Mouse (Mus musculus) kidney, adult 8-10 months (tissue): ENCODE measurements around the gene Coq8a.

Source experiments
- DNase-seq, 2 experiments: peaks; one replicate each; pipeline ENCODE4 v3.0.0; 2022

Coq8a gene

DNA sequence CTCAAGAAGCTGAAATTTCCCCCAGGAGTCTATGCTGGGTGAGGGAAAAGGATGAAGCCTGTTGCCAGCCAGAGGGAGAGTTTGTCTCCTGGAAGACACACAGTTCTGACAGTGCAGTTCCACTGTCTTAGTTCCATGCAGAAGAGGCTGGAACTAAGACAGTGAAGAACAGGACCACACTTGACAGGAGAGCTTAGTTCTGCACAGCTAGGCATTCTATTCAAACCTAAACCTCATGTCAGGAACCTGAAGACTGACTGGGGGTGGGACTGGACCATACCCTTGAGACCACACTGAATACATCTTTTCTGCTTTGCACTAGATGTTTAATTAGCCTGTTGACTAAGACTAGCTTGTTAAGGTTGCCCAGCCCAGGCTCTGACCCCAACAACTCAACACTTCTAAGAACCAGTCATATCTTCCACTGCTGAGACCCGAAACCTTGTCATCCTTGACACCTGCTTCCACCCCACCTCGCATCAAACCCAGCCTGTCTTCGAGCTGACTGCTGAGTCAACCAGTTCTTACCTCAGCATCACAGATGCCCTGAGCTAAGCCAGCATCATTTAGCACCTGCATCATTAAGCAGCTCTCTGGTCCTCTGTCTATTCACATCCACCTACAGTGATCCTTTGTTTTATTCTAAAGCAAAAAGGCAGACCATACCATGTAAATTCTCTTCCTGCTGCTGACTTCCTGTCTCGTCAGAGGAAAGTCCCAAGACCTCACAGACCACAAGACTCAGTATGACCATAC, at the start of gene Coq8a:
TSS of gene Coq8a (minus strand) at position 644 of the 756 bp plus-strand sequence.
- no peak for DNase-seq

DNA sequence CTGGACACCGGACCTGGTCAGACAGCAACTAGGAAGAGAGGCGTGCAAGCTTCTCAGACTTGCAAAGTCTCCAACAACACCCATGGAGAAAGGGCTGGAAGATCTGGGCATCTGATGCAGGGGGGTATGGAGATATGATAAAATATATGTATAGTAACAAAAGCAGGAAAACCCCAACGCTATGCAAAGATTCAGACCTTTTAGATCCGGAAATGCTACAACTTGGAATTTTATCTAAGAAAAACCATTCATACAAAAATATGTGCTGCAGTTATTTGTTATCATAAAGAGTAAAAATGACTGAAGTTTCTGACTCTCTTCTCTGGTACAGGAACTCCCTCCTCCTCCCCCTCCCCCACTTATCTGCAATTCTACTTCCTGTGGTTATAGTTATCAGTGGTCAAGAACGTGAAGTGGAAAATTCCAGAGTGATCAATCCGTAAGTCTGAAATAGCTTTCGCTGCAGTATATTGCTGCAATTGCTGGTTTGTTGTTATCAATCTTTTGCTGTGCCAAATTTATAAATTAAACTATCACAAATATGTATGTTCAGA, 49.3 kb upstream of the Coq8a start:
- no peak for DNase-seq

DNA sequence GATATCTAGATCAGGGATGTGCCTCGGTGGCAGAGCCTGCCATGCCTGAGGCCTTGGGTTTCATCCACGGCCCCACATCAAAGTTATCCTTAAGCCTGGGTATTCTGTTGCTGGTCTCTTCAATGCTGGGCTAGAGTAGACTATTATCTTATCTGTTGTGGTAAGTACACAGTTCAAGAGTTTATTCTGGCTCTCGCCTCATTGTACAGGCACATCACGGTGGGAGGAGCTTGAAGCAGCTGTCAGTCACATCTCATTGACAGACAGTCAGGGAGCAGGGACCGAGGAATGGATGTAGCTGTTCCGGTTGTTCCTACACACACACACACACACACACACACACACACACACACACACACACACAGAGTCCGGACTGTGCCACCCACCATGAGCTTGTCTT, 48.5 kb upstream of the Coq8a start:
- DNase-seq, result no peak

DNA sequence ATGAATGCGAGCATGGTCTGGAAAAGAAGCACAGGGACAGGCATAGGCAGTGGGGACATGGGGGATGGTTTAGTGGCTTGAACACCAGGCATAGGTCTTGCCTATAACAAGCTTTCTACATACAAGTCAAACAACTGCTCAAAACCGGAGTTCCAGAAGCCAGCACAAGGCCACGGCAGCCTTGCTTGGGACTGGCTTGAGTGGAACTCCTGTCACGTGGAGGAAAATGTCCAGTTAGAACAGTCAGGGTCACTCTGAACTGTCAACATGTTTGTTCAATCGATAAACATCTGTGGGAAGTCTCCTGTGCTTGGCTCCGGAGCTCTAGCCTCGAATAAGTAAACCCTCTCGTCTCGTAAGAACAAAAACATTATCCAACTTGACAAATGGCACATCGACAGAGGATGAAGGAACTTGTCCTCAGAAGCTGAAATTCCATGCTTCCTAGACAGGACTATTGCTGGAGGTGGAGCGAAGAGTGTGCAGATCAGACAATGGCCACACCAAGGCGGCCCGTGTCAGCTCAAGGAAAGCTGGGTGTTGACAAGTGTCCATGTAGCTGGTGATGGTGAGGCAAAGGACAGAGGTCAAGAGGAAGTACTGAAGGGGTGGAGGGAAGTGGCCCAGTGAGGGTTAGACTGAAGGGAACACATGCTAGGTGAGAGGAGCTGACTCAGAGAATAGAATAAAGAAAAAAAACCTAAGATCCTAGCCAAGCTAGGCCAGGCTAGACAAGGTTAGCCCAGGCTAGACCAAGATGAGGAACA, 46.5 kb upstream of the Coq8a start:
- DNase-seq, result no peak

DNA sequence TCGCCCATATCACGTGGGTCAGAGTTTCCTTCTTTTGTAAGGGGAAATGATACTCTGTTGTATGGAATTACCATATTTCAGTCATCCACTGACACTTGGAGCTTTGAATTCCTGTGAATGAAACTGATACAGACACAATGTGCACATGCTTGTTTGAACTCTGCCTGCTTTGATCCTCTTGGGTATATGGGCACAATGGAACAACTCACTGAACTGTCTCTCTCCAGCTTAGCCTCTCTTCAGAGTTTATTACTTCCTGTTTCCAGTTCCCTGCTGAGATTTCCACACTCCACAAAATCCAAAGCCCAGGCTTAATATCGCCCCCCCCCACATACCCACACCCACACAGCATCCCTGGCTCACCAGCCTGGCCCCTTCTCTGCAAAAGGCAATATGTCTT, 32.3 kb upstream of the Coq8a start:
- no peak for DNase-seq

DNA sequence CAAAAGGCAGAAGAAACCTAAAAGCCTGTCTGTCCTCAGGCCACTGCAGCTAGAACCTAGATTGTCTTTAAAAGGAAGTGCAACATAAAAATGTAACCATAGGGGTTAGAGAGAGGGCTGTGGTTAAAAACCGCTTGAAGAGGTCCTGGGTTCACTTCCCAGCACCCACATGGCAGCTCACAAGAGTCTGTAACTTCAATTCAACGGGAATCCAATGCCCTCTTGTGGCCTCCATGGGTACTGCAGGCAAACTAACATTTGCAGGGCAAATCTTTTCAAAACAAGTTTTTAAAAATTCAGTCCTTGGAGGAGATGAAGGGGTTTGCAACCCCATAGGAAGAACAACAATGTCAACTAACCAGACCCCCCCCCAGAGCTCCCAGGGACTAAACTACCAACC, 31.2 kb upstream of the Coq8a start:
- DNase-seq, result no peak

DNA sequence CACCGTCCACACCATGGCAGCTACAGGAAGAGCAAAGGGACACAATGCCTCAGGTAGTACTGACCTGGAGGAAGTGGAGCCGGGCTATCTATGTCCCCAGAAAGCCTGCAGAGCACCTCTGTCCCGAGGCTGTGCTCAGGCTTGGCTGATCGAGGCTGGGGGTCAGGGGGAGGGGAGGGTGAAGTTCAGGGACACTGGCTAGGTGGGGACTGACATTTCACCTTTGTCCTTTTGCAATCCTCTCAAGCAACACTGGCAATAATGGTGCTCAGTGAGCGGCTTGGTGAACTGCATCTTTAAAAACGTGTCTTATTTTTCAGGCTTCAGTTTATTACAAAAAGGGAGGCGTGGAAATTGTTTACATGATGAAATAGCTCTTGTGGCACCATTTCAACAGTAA, 30.5 kb upstream of the Coq8a start:
- no peak for DNase-seq

DNA sequence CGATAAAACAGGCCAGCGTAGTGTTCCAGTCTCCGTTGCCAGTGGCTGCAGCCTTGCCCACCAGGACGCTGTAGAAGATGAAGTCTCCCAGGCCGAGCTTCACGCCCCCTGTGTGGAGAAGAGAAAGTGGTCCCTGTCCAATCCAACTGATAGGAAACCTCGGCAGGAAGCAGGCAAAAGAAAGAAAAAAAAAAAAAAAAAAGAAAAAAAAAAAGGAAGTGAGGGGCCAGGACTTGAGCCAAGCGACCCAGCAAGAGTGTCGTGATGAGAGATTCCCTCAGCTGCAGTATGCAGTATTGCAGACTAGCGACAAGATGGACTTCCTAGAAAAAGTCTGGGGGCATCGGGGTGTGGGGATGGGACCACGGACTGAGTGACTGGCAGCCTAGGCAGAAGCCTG, 29.5 kb upstream of the Coq8a start:
- DNase-seq, result no peak

DNA sequence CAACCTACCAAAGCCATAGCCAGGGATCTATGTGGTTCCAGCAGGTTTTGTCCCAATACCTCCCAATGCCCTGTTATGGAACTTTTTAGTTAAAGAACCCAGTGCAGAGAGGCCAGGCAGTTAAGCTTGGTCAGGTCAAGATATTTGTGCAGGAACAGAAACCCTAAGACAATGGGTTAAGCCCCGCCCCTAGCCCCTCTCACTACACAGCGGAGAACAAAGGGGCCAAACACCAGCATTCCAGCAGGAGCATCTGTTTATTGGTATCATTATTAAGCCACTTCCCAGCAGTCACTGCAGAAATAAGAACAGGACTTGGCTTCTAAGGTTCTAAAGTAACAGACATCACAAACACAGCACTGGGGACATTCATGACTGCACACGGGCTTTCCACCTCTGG, 27.4 kb upstream of the Coq8a start:
- DNase-seq, result no peak

DNA sequence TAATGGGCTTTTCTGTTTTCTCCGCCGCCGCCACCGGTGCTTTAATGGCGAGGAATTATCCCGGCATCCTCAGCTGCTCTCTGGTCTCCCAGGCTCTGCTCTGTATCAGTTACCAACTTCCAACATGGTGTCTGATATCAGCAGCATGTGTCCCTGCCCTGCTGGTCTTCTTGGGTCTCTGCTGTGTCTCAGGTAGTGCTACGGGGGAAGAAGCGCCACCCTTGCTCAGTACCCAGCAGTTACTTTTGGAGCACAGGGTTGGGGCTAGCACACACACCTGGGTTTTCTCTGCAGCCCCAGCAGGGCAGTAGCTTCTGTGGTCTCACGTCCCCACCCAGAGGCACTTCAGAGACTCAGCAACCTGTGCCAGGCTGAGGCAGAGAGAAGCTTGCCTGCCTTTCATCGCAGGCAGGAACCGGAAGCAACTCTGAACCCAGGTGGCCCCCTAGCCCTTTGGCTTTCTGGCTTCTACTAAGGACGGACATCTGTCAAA, 26.9 kb upstream of the Coq8a start:
- no peak for DNase-seq

DNA sequence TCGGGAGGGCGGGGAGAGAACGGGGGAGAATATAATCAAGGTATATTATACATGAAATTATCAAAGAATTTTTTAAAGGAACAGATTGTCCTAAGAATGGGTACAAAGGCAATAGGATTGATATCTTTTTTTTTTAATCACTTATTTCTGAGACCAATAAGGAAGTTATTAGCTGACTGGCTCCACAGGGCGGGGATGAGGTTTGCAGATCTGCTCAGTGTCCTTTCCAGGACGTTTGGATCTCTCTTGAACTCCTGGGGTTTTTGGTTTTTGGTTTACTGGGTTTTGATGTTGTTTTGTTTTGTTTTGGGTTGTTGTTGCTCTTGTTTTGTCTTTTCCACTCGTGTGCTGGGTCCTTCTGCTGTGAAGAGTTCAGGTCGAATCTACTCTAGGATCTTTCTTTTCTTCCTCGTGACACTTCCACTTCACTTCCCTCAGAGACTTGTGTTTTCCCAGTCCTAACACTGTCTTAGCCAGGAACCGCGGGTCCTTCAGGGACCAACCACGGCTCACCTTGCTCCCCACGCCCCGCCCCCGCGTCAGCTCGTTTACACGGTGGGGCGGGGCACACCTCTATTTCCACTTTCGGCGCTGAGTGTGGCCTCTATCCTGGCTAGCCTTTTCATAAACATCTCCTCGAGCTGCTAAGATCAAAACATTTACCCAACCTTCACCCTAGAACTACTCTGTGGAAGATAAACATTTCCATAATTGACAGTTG, 26.3 kb upstream of the Coq8a start:
- DNase-seq, result peak; percentile 69 to 76

DNA sequence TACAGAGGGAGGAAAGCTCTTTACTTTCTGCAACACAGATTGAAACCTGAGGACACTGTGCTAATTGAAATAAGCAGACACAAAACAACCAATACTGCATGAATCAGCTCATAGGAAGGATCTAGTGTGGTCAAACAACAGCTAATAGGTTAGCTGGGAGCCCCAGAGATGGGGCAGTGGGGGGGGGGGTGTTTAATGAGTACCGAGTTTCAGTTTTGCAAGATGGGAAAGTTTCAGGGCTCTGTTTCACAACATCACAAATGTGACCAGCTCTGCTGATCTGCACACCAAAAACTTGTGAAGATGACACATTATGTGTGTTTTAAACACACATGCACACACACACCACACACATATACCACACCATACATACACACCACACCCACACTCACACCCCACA, 22.6 kb upstream of the Coq8a start:
- DNase-seq, result no peak

DNA sequence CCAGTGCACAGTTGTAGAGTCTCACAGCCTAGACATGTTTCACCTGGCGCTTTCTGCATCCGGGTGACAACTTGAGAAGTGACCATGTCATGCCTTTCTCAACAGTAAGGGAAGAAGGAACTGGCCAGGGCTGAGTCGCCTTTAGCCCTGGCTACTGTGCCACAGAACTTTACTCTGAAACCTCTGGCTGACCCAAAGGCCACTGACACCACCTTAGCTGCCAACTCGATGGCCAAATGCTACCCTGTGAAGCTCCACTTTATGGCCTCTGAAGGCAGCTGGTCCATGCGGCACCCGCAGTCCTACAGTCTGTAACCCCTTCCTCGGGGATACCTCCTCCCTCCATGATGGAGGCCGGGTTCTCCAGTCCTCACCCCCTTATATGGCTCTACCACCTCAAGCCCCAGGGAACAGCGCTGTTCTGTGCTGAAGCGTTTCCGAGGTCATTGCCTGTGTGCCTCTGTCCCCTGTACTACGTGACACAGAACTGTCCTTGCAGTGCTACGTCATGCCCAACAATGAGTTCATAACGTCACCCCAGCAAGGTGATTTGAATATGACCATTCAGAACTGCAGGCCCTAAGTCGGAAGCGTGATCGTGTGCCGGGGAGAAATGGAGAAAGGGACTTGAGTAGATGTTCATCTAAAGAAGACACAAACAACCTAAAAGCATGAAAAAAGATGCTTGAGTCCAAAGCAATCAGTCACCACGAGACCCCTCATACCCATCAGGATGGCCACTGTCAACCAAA, 21.6 kb upstream of the Coq8a start:
- no peak for DNase-seq

DNA sequence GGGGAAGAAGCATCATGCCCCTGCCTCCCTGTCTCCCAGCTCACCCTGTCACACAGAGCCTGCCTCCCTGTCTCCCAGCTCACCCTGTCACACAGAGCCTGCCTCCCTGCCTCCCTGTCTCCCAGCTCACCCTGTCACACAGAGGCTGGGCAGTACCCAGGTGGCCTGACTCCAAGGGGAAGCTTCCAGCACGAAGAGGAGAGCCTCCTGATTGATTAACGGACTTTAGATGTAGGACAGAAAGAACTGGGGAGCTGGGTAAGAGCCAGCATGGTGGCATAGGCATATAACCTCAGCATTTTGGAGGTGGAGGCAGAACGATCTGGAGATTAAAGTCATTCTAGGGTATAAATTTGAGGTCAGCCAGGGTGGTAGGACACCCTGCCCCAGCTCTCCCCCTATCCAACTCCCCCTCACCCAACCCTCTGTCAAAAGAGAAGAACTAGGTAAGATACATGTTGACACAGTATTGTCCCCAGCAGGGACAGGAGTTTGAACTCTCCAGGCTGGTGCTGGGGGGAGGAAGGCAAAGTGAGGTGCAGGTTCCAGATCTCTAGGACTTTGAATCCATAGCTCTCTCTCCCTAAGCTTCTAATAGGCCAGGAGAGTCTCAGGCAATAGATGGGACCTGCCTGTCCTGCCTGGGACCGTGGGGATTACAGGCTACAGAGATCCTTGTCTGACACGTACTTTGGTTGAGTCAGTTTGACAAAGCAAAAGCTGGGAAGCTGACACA, 17.3 kb upstream of the Coq8a start:
- no peak for DNase-seq

DNA sequence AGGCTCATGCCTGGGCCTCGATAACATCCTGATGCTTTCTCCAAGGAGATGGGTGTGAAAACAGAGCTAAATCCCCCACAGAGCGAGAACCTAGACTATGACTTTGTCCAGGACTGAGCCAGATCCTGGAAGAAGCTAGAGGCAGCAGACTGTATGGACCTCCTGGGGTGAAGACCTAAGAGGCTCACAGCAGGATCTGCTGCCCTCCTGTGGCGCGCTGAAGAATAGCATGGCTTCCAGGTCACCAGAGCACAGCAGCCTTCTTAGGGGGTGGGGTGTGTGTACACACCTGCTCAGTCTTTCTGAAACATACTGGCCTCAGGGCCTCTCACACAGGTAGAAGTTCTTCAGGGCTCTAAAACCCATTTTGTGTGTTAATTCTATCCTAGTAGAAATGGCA, 15.6 kb upstream of the Coq8a start:
- DNase-seq, result peak; percentile 65 to 76

DNA sequence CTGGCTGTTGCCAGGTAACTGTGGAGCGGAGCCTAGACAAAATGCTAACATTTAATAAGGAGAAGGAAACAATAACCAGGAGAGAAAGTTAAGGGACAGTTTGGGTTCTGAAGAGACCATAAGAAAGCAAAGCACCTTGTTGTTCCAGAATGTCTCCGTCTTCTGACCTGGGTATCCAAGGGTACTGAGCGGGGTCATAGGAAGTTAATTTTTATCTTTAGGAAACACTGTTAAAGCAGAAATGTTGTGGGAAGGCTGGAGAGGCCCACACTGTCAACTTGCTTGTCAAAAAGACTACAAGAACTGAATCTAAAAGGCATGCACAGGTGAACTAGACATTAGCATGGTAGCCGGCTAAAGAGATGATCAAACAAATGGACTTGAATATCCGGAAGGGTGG, 13.5 kb upstream of the Coq8a start:
- DNase-seq, result peak in 1 of 2 experiments; percentile 68

DNA sequence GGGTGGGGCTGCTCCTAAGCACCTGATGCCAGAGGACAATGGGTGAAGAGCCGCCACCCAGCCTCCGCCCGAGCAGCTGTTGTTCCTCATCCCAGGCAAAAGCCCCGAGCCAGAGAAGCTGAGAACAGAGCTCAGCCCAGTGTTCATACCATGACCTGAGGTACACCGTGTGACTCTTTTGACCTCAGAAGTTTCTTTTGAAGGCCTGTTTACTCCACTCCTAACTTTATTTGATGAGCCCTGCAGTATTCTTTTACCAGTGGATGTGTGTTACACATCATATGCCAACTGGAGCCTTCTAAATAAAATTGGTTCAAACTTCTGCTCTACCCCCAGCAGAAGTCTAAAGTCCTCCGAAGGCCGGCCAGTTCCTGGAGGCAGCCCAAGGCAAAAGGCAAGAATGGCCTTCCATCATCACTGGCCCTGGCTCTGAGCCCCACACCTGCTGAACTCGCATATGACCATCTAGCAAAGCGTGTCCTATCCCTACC, 11.4 kb upstream of the Coq8a start:
- DNase-seq, result peak; percentile 88 to 90

DNA sequence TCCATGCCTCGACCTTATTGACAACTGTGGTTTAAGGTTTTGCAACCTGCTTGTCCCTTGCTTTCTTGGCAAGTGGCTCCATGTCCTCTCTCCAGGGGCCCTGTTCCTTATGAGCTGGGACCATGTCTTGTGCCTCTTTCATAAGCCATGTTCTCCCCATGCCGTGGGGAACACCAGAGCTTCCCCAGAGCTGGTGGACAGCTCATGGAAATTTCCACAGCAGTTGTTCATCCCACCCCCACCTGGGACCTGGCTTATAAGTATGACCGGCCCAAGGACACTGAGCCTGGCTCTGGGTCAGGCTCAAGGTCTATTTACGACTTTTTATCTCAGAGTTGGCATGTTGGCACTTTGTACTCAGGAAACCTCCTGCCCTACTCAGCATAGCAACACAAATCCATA, 10.6 kb upstream of the Coq8a start:
- DNase-seq, result peak in 1 of 2 experiments; percentile 54

DNA sequence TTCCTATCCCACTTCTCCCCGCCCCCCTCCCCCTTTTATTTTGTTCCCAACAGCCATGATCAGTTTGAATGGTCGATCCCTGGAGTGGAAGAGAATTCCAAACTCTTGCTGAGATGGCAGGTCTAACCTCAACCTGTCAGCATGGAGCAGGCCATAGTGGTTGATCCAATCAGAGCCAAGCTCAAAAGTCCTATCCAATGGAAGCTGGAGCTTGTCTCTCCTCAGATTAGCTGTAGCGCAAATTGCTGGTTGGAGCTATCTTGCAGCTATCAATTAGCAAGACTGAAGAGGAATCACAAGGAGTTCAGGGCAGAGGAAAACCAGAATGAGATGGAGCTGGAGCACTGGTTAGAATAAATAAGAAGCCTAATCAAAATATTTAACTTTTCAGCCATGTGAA, 9.0 kb upstream of the Coq8a start:
- no peak for DNase-seq

DNA sequence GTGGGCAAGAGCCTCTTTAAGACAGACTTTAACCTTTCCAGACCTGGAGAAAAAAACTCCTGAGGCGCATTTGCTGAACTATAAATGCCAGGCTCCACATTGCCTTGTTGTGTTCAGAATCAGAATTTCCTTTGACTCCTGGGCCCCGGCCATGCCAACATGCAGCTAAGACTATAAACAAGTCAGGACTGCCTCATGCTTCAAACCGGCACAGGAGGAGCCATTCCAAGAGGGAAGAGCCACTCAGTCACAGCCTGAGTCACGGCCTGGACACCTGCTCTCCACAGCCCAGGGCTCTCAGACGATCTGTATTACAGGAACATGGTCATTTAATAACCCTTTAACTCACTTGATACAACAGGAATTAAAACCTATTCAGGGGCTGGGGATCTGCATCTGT, 1.3 kb upstream of the Coq8a start:
- no peak for DNase-seq

DNA sequence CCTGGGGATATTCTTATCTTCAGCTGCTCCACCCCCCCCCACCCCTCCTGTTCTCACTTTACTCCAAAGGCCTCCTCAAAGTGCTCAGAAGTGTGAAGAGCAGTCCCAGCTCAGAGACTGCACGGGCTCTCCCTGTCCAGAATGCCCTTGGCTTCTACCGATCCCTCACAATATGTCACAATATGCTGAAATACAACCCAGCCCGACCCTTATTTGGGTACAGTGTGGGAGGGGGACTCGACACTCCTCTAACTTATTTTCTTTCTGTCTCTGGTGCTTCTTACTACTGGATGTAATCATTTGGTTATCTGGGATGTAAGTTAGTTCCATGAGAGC, 281 bp upstream of the Coq8a start:
- no peak for DNase-seq

DNA sequence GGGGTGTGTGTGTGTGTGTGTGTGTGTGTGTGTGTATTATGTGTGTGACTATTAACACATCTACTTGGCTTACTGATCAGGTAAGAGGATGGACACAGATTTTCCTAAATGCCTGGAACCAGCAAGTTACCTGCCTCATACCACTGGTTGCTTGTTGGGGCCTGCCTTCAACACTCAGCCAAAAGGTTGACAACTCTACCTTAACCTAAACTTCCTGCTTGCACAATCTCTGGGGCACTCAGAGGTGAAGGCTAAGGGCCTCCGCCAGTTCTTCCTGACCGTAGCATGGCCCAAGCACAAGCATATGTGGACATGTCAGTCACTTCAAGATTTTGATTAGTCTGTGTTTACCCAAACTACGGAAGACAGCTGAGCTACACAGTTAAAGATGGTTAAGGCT, 1.4 kb downstream of the Coq8a start:
- no peak for DNase-seq
